In the genomic region with DNA sequence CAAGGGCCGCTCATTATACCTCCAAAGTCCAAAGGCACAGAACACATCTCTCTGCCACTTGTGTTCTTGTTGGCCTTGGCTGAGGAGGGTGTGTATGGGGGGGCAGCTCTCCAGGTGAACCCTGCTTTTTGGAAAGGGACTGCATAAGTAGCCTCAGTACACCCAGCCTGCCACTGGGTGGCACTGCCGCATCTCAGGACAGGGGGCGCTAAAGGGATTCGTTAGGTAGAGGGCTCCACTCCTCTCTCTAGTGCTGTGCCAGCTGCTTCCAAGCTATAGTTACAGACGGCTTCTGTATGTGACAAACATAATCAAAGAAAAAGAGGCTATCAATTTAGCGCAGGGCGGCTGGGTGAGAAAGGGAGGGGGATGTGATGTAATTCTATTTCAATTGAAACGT, we compare ENCODE assay signal across 8 mouse cellular contexts. TPM values are rescaled to one million over a fixed set of nuclear protein-coding genes. Genes with fewer than 3 reads are reported as not detected.
DNase-seq lines count a peak whose midpoint lies in the region; ATAC-seq and TF ChIP-seq lines count a peak whose summit lies in the region.

No protein-coding gene starts in this region.

- H3K9ac ChIP-seq in hindbrain, embryonic 12.5 days: no peak overlapping the region
- H3K9ac ChIP-seq in lung, postnatal 0 days (replicated peaks; ENCODE audit: low read depth): no peak overlapping the region

- 3% methylated on average over 8 of the region's 8 CpGs for WGBS in hindbrain, embryonic 12.5 days
- WGBS in lung, postnatal 0 days: 4% methylated on average over 8 of the region's 8 CpGs

- peaks cover 7% of the 10 kb centered on the region for H3K4me1 ChIP-seq in hindbrain, embryonic 12.5 days
- no peaks in the 10 kb centered on the region for H3K4me1 ChIP-seq in lung, postnatal 0 days (ENCODE audit: insufficient read depth, low read depth, low read length)

- no peak overlapping the region for H3K27ac ChIP-seq in hindbrain, embryonic 12.5 days
- no peak overlapping the region for H3K27ac ChIP-seq in lung, postnatal 0 days (ENCODE audit: low read length)

- H3K36me3 ChIP-seq in hindbrain, embryonic 12.5 days: no peaks in the 10 kb centered on the region
- H3K36me3 ChIP-seq in lung, postnatal 0 days (ENCODE audit: insufficient read depth, low read length): no peaks in the 10 kb centered on the region

- peak; percentile 100 for TF ChIP-seq CTCF in lung, postnatal 0 days (IDR thresholded peaks at IDR 0.05)

- DNase-seq in Muller cell, postnatal 12 days (ENCODE audit: inconsistent ontology term): peak; percentile 88
- DNase-seq in cerebellum, adult 9-10 months: peak; percentile 86
- peak; percentile 48 to 78 for DNase-seq in frontal cortex, postnatal 10 days (ENCODE audit: low spot score in 2 of 2)
- peak; percentile 71 for DNase-seq in layer of hippocampus, adult 9-11 months
- DNase-seq in lung, postnatal 0 days (ENCODE audit: low spot score): peak; percentile 90
- DNase-seq in ovary, postnatal 36 days (ENCODE audit: low spot score): peak; percentile 85
- DNase-seq in thymus, postnatal 10 days (ENCODE audit: low spot score in 2 of 2): peak; percentile 86 to 93

- no peaks in the 10 kb centered on the region for H3K9me3 ChIP-seq in hindbrain, embryonic 12.5 days (replicated peaks)
- H3K9me3 ChIP-seq in lung, postnatal 0 days (ENCODE audit: low read length): no peaks in the 10 kb centered on the region

- peak; percentile 75 for ATAC-seq in hindbrain, embryonic 12.5 days (ENCODE audit: low FRiP score)
- ATAC-seq in lung, postnatal 0 days: peak; percentile 73

- TF ChIP-seq EP300 in lung, postnatal 0 days (IDR thresholded peaks at IDR 0.05): no peak

- H3K27me3 ChIP-seq in hindbrain, embryonic 12.5 days: peaks cover 42% of the 10 kb centered on the region
- H3K27me3 ChIP-seq in lung, postnatal 0 days (replicated peaks; ENCODE audit: insufficient read depth, low read length): no peaks in the 10 kb centered on the region

- H3K4me3 ChIP-seq in hindbrain, embryonic 12.5 days: no peak overlapping the region
- H3K4me3 ChIP-seq in lung, postnatal 0 days (ENCODE audit: low read depth, low read length): no peak overlapping the region

- H3K4me2 ChIP-seq in hindbrain, embryonic 12.5 days (replicated peaks): no peak overlapping the region
- H3K4me2 ChIP-seq in lung, postnatal 0 days (replicated peaks; ENCODE audit: low read depth, low read length): no peak overlapping the region

RNA-seq across cellular contexts. Expression of gene Opn4, which starts 16.9 kb away (rescaled TPM):
- polyA plus RNA-seq in hindbrain, embryonic 12.5 days (2016; fragmentation: Nextera tagmentation; extraction: Ambion mirVana): not detected in 2 replicates
- polyA plus RNA-seq in lung, postnatal 0 days (2015; fragmentation: Nextera tagmentation; extraction: Ambion mirVana): 0.12 and 0.15 TPM in 2 replicates

RNA-seq across cellular contexts. Expression of gene Ldb3, which starts 28.3 kb away (rescaled TPM):
- 0.22 and 1.9 TPM in 2 replicates for polyA plus RNA-seq in hindbrain, embryonic 12.5 days (2016; fragmentation: Nextera tagmentation; extraction: Ambion mirVana)
- 2.6 and 3.3 TPM in 2 replicates for polyA plus RNA-seq in lung, postnatal 0 days (2015; fragmentation: Nextera tagmentation; extraction: Ambion mirVana)

RNA-seq across cellular contexts. Expression of gene Wapl, which starts 56.9 kb away (rescaled TPM):
- polyA plus RNA-seq in hindbrain, embryonic 12.5 days (2016; fragmentation: Nextera tagmentation; extraction: Ambion mirVana): 35.1 and 35.4 TPM in 2 replicates
- polyA plus RNA-seq in lung, postnatal 0 days (2015; fragmentation: Nextera tagmentation; extraction: Ambion mirVana): 19.9 and 22.7 TPM in 2 replicates
